Mouse (Mus musculus) heart, embryonic 14.5 days (tissue): ENCODE results near the gene Card10. TPM values are rescaled to one million over a fixed set of nuclear protein-coding genes. Genes with fewer than 3 reads are reported as not detected.

Source experiments
- ATAC-seq: fragments of 200-750 bp; cut with Nextera tagmentation; 2 replicates; pipeline ENCODE4 v1.8.0; 2017; ENCODE audit warnings: low read depth, moderate TSS enrichment; ENCODE audit not compliant: insufficient number of reproducible peaks, insufficient read depth, low FRiP score
- H3K27ac ChIP-seq, 2 experiments: fragments of 200-500 bp in 1 of 2; fragments of 300-500 bp in 1 of 2; sonication (generic) in 1 of 2; replicated peaks in 1 of 2; 2 replicates each; pipeline ENCODE4 v1.5.1; 2012 to 2014; ENCODE audit warnings: low read depth in 2 of 2, low read length in 2 of 2, control low read depth in 1 of 2, mild to moderate bottlenecking in 1 of 2, mixed read lengths in 1 of 2; ENCODE audit not compliant: control insufficient read depth in 1 of 2, insufficient read depth in 1 of 2
- H3K27me3 ChIP-seq: fragments of 300-500 bp; sonication (generic); 2 replicates; pipeline ENCODE4 v1.6.1; 2014; ENCODE audit warnings: mild to moderate bottlenecking, low read length, control low read depth; ENCODE audit not compliant: control insufficient read depth, insufficient read depth
- H3K36me3 ChIP-seq: fragments of 300-500 bp; sonication (generic); 2 replicates; pipeline ENCODE4 v1.6.1; 2014; ENCODE audit warnings: mild to moderate bottlenecking, control low read depth, low read length, mixed read lengths; ENCODE audit not compliant: control insufficient read depth, insufficient read depth
- H3K4me1 ChIP-seq, 2 experiments: fragments of 200-500 bp in 1 of 2; fragments of 300-500 bp in 1 of 2; sonication (generic) in 1 of 2; 2 replicates each; pipeline ENCODE4 v1.6.1; 2012 to 2014; ENCODE audit warnings: low read length in 2 of 2, control low read depth in 1 of 2, mixed read lengths in 1 of 2; ENCODE audit not compliant: control insufficient read depth in 2 of 2, insufficient read depth in 2 of 2
- H3K4me2 ChIP-seq: fragments of 300-500 bp; sonication (generic); 2 replicates; pipeline ENCODE4 v1.6.1; 2014; ENCODE audit warnings: mild to moderate bottlenecking, low read length
- H3K4me3 ChIP-seq, 2 experiments: fragments of 200-500 bp in 1 of 2; fragments of 300-500 bp in 1 of 2; sonication (generic) in 1 of 2; 2 replicates each; pipeline ENCODE4 v1.5.1; 2012 to 2014; ENCODE audit warnings: low read length in 2 of 2, mild to moderate bottlenecking in 2 of 2, control low read depth in 1 of 2, low read depth in 1 of 2, moderate library complexity in 1 of 2; ENCODE audit not compliant: control insufficient read depth in 1 of 2, insufficient read depth in 1 of 2
- H3K9ac ChIP-seq: fragments of 300-500 bp; sonication (generic); 2 replicates; pipeline ENCODE4 v1.6.1; 2014; ENCODE audit warnings: mild to moderate bottlenecking, low read length
- H3K9me3 ChIP-seq: fragments of 300-500 bp; sonication (generic); 2 replicates; pipeline ENCODE4 v1.6.1; 2016; ENCODE audit warnings: low read length, control low read depth; ENCODE audit not compliant: control insufficient read depth
- WGBS: fragments of 180-500 bp; shearing (Covaris S2); extraction: QIAGEN DNeasy Blood & Tissue Kit; methylation state at CpG from one replicate; pipeline ENCODE4 v1.1.7; 2014; 5-methylcytosine and 5-hydroxymethylcytosine counted together
- polyA plus RNA-seq: library from polyadenylated mRNA; unstranded; fragments of >200 nt; fragmentation: Nextera tagmentation; extraction: Ambion mirVana; gene quantifications from 2 replicates; pipeline ENCODE4 v1.2.1, GENCODE M21; 2014

Card10 gene
- polyA plus RNA-seq, 1 experiment from 2014 or later, result 7.1 TPM

- Histone ChIP-seq H3K9me3 (no peaks in the 10 kb centered on the region), H3K9ac (peak overlapping the region; percentile 6), H3K4me2 (peak overlapping the region; percentile 32; the same call in 1 of the 2 replicates), H3K27ac (peak overlapping the region; percentile 84 to 91), H3K4me3 (no peak overlapping the region), H3K4me1 (peaks cover 45 to 48% of the 10 kb centered on the region in 2 experiments), H3K27me3 (no peaks in the 10 kb centered on the region), H3K36me3 (no peaks in the 10 kb centered on the region)
- ATAC-seq, result peak; percentile 46
- WGBS, result 22% methylated on average over 14 of the region's 14 CpGs
These were observed 29.9 kb upstream of the Card10 start for GRCm38 (mm10) chr15:78832701-78833123.

- H3K27ac ChIP-seq, result peak overlapping the region; percentile 84 to 91
- H3K27me3 ChIP-seq, result no peaks in the 10 kb centered on the region
- peak; percentile 65 for ATAC-seq
- peak overlapping the region; percentile 32 for H3K4me2 ChIP-seq
- H3K9ac ChIP-seq, result peak overlapping the region; percentile 6
- H3K4me1 ChIP-seq, result peaks cover 45 to 48% of the 10 kb centered on the region in 2 experiments
- no peak overlapping the region for H3K4me3 ChIP-seq
- 55% methylated on average over 17 of the region's 19 CpGs for WGBS
- no peaks in the 10 kb centered on the region for H3K36me3 ChIP-seq
- H3K9me3 ChIP-seq, result no peaks in the 10 kb centered on the region
These were observed 29.1 kb upstream of the Card10 start for GRCm38 (mm10) chr15:78831720-78832657.

DNA sequence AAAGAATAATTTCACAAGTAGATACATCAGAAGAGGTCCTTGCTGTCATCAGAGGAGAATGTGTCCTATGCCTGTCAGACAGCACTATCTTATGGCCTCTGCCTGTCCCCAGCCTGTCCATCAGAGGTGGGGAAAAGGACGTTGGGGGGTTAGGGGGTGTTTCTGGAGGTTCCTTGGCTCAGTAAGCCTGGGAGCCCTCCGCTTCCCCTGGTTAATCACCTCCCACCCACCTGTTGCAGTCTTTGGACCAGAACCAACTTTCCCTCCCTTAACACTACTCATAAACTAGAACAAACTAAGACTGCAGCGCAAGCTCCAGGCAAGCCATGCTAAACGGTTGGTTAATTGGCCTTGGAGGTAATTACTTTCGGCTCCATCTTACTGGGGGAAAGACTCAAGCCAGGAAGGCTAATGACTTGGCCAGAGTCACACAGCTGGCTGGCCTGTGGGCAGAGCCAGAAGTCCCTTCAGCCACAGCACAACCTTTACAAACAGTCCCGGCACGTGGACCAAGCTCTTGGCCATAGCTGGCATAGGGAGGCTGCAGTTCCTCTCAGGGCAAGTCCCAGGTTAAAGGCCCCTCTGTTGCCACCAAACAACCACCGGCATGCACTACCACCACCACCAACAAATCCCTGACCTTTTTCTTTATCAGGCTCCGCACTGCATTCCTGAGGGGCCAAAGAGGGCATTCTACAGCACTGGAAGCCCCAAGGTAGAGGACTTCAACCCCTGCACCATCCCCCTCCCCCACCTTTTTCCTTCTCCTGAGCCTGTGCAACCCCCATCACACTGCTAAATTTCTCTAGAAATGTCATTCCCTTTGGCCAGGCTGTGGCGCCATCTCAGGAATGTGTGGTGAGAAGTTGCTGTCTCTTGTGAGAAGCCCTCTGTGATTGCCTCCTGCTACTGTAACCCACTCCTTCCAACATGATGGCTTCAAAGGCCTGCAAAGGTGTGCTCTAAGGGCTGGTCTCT lies 28.2 kb upstream of the Card10 start:
- Histone ChIP-seq H3K4me2 (no peak overlapping the region), H3K27ac (no peak overlapping the region), H3K9me3 (no peaks in the 10 kb centered on the region), H3K36me3 (no peaks in the 10 kb centered on the region), H3K4me3 (no peak overlapping the region), H3K4me1 (peaks cover 39 to 43% of the 10 kb centered on the region in 2 experiments), H3K9ac (no peak overlapping the region), H3K27me3 (no peaks in the 10 kb centered on the region)
- 60% methylated on average over 10 of the region's 10 CpGs for WGBS
- ATAC-seq, result no peak

DNA sequence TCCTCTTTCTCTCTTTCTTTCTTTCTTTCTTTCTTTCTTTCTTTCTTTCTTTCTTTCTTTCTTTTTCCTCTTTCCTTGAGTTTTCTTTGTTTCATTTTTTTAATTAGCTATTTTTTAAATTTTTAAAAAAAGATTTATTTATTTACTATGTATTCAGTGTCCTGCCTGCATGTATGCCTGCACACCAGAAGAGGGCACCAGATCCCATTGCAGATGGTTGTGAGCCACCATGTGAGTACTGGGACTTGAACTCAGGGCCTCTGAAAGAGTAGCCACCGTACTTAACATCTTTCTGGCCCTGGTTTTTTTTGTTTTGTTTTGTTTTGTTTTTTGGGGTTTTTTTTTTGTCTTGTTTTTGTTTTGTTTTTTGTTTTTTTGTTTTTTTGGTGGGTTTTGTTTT lies 26.8 kb upstream of the Card10 start:
- WGBS, result 87% methylated on average over 1 of the region's 1 CpGs
- no peak for ATAC-seq
- H3K9me3 ChIP-seq, result no peaks in the 10 kb centered on the region
- H3K27me3 ChIP-seq, result no peaks in the 10 kb centered on the region
- H3K36me3 ChIP-seq, result no peaks in the 10 kb centered on the region
- no peak overlapping the region for H3K9ac ChIP-seq
- peaks cover 28 to 29% of the 10 kb centered on the region in 2 experiments for H3K4me1 ChIP-seq
- no peak overlapping the region for H3K4me2 ChIP-seq
- no peak overlapping the region for H3K27ac ChIP-seq
- no peak overlapping the region for H3K4me3 ChIP-seq

- 12% methylated on average over 5 of the region's 5 CpGs for WGBS
- Histone ChIP-seq H3K27ac (no peak overlapping the region), H3K27me3 (no peaks in the 10 kb centered on the region), H3K4me2 (no peak overlapping the region), H3K36me3 (no peaks in the 10 kb centered on the region), H3K9me3 (no peaks in the 10 kb centered on the region), H3K4me1 (peaks cover 18 to 23% of the 10 kb centered on the region in 2 experiments), H3K9ac (no peak overlapping the region), H3K4me3 (no peak overlapping the region)
- no peak for ATAC-seq
These were observed 25.5 kb upstream of the Card10 start for GRCm38 (mm10) chr15:78828315-78828714.

DNA sequence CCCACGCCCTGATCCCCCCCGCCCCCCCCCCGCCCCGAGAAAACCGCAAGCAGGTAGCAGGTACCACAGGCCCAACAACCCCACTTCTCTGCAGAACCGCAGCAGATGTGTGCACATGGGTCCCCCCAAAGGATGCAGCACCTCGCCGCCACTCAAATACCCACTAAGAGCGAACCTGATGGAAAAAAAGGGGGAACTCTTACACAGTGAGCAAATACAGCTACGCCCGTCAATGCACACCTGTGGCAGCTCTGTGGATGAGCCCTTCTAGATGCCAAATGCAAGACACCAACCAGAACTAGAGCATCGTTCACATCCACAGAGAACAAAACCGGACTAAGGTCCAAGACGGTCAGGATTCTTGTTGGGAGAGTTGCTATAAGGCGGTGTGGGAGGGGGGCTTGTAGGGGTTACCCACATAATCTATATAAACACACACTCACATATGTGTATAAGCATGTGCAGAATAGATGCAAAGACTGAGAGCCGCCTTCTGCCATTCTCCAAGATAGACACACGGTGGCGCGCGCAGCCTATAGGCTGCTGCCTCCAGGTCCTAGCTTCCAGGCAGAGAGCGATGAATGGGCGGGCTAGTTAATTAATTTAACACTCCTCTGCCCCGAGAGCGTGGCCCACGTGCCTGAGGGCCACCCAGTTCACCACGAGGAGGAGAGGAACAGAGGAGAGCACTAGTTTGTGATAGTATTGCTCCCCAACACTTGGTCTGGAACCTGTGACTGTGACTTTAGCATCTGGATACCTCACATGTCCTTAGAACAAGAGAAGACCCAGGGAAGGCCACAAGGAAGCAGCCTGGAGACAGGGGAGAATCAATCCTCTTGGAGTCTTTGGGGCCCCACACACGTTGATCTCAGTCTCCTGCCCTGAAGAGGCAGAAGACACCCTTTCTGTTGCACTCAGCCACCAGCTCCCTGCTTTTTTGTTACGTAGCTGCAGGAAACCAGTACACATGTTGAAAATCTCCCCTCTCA lies 23.7 kb upstream of the Card10 start:
- Histone ChIP-seq H3K4me1 (peaks cover 1 to 9% of the 10 kb centered on the region in 2 experiments; a peak in 2 of 4 replicates), H3K27me3 (no peaks in the 10 kb centered on the region), H3K36me3 (no peaks in the 10 kb centered on the region), H3K4me2 (no peak overlapping the region), H3K9ac (no peak overlapping the region), H3K27ac (no peak overlapping the region), H3K4me3 (no peak overlapping the region), H3K9me3 (no peaks in the 10 kb centered on the region)
- ATAC-seq, result no peak
- 20% methylated on average over 28 of the region's 28 CpGs for WGBS
